Mouse (Mus musculus) left cerebral cortex, postnatal 10 days (tissue): ENCODE measurements around the gene Gm35315. TPM values are rescaled to one million over a fixed set of nuclear protein-coding genes. Genes with fewer than 3 reads are reported as not detected.
"Not testable (repeated sequence)": the region's sequence is repeated elsewhere in the genome, so short reads cannot be mapped to it uniquely, and the experiment has no call there.

Experiments used
- DNase-seq, 2 experiments: peaks; one replicate each; pipeline ENCODE4 v3.0.0; 2021 to 2022; ENCODE audit warnings: low spot score in 2 of 2, mixed read lengths in 1 of 2; ENCODE audit errors: extremely low spot score in 1 of 2
- intact Hi-C: fragments of 180-260 bp; cut with DNase I; formaldehyde crosslinking; loops from one replicate; pipeline ENCODE4 v1.15.1; 2025
- total RNA-seq, 2 experiments: library from RNA; stranded (reverse); gene quantifications; 2 replicates each; pipeline ENCODE4 v1.2.3; 2021

Gm35315 gene
- total RNA-seq, 2 experiments from 2014 or later: 0.84 to 1.1 TPM

- intact Hi-C loops: no loop called here
- peak; percentile 1 to 36 for DNase-seq
Observed at GRCm38 (mm10) chr5:110102853-110103625, 8.8 kb upstream of the Gm35315 start.

- intact Hi-C loops: no loop called here
Observed at GRCm38 (mm10) chr5:110102429-110102828, 8.2 kb upstream of the Gm35315 start.

GRCm38 (mm10) chr5:110101716-110102347 is 7.6 kb upstream of the Gm35315 start:
- intact Hi-C loops: no loop called here
- DNase-seq: peak; percentile 65 to 83

More at GRCm38 (mm10) chr5:110102429-110102828, 8.2 kb upstream of the Gm35315 start:
- DNase-seq: peak; percentile 5 to 30

- peak; percentile 32 to 68 for DNase-seq
- intact Hi-C loops: no loop called here
Observed at GRCm38 (mm10) chr5:110100921-110101631, 6.9 kb upstream of the Gm35315 start.

GRCm38 (mm10) chr5:110099656-110100580 is 5.7 kb upstream of the Gm35315 start, which contains the start of gene Plcxd1:
Plcxd1 (plus strand) TSS chr5:110099969.
- DNase-seq: peak; percentile 17 to 60
- intact Hi-C loops: loop anchor here (5.0 kb wide), 1 partner anchor 543 kb away; the partner anchor contains the start of gene Crlf2

- intact Hi-C loops: loop anchor here (5.0 kb wide), 1 partner anchor 542 kb away; the partner anchor contains the start of gene Crlf2
Observed at GRCm38 (mm10) chr5:110098991-110099477, 4.8 kb upstream of the Gm35315 start.

GRCm38 (mm10) chr5:110094847-110095213 is 610 bp upstream of the Gm35315 start:
- intact Hi-C loops: loop anchor here (5.0 kb wide), 1 partner anchor 538 kb away; the partner anchor contains the start of gene Crlf2
- no peak for DNase-seq

More at GRCm38 (mm10) chr5:110098991-110099477, 4.8 kb upstream of the Gm35315 start:
- DNase-seq: peak in 1 of 2 experiments; percentile 36

GRCm38 (mm10) chr5:110091546-110091945 is 2.7 kb downstream of the Gm35315 start:
- intact Hi-C loops: no loop called here
- no peak for DNase-seq

GRCm38 (mm10) chr5:110086161-110086866 is 7.9 kb downstream of the Gm35315 start:
- intact Hi-C loops: no loop called here
- no peak for DNase-seq

- intact Hi-C loops: no loop called here
- no peak for DNase-seq
Observed at GRCm38 (mm10) chr5:110082961-110083360, 11.3 kb downstream of the Gm35315 start.

GRCm38 (mm10) chr5:110072413-110072812 is 21.8 kb downstream of the Gm35315 start, which contains the start of gene Gm17655:
Gm17655 (minus strand) TSS chr5:110072513.
- intact Hi-C loops, DNase-seq: not testable (repeated sequence)

GRCm38 (mm10) chr5:110057637-110058408 is 36.4 kb downstream of the Gm35315 start:
- DNase-seq: peak; percentile 83 to 85
- intact Hi-C loops: no loop called here

Other genes starting within 250 kb of the Gm35315 start
- gene Gm15446, start 171.0 kb downstream of the Gm35315 start, total RNA-seq: 10 to 100 TPM; 37.2 to 38.6 TPM
- gene Zfp932, start 97.9 kb downstream of the Gm35315 start, total RNA-seq: 10 to 100 TPM; 53.6 to 56.0 TPM
- gene Gm17655, start 21.9 kb downstream of the Gm35315 start, total RNA-seq: 10 to 100 TPM in 1 of 2 experiments, 1 to 10 TPM in 1; 9.6 to 12.0 TPM
- gene Plcxd1, start 5.5 kb upstream of the Gm35315 start, total RNA-seq: 1 to 10 TPM; 5.4 to 7.3 TPM
- 10 to 100 TPM; 95.4 to 100.0 TPM for gene Gtpbp6, start 13.8 kb upstream of the Gm35315 start, total RNA-seq
- 10 to 100 TPM; 17.0 to 17.1 TPM for gene Zfp605, start 15.7 kb upstream of the Gm35315 start, total RNA-seq
- gene Chfr, start 41.4 kb upstream of the Gm35315 start, total RNA-seq: 10 to 100 TPM; 75.6 to 76.2 TPM
- gene Golga3, start 82.3 kb upstream of the Gm35315 start, total RNA-seq: 10 to 100 TPM; 43.8 to 45.5 TPM
- 10 to 100 TPM; 24.5 to 26.8 TPM for gene Ankle2, start 136.6 kb upstream of the Gm35315 start, total RNA-seq
- gene Pgam5, start 175.5 kb upstream of the Gm35315 start, total RNA-seq: 10 to 100 TPM; 73.5 to 77.0 TPM
- gene Pxmp2, start 191.8 kb upstream of the Gm35315 start, total RNA-seq: 1 to 10 TPM; 5.3 to 6.4 TPM
- 1 to 10 TPM; 2.6 to 4.5 TPM for gene Pole, start 191.9 kb upstream of the Gm35315 start, total RNA-seq
- gene P2rx2, start 248.8 kb upstream of the Gm35315 start, total RNA-seq: 1 to 10 TPM; 1.5 to 1.9 TPM